Mouse (Mus musculus): ENCODE measurements at regions not wholly inside any gene's neighbourhood (a gene's known extent, or its start where the extent isn't known, plus 50 kb on each side); places are given as distances from the start of the nearest gene placed in this dataset.

DNA sequence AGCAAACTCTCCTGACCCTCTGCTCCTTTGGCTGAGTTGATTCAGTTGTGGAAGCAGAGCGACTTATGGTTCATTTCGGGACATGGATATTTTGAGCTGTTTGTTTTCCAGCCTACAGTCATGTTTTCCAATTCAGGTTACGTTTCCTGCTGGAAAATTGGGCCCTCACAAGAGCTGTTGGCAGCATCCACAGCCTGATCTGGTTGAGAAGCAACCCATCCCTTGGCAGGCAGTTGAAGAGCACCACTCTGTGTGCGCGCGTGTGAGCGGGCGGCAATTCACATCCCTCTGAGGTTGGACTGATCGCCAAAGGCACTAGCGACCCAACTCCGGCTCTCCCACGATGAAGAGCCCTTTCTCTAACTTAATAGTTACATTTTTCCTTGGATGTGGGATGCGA, 457.1 kb downstream of the Tmem38b start:
- Histone ChIP-seq H3K4me1 (ENCODE audit: control insufficient read depth, insufficient read depth, low read length) (no peaks in the 10 kb centered on the region), H3K27me3 (replicated peaks; ENCODE audit: control insufficient read depth, insufficient read depth, low read length) (no peaks in the 10 kb centered on the region), H3K36me3 (ENCODE audit: control insufficient read depth, insufficient read depth, low read length) (no peaks in the 10 kb centered on the region), H3K4me3 (ENCODE audit: insufficient read depth, low read depth, low read length) (no peak overlapping the region), H3K27ac (ENCODE audit: insufficient read depth, low read depth, low read length) (no peak overlapping the region)
- 93% methylated on average over 13 of the region's 13 CpGs for WGBS
- no peak for DNase-seq
- TF ChIP-seq POLR2A (IDR thresholded peaks at IDR 0.05; ENCODE audit: low read depth, low read length) (no peak), CTCF (conservative IDR thresholded peaks at IDR 0.05; ENCODE audit: insufficient read depth, insufficient read length, low read depth, low read length) (no peak)

DNA sequence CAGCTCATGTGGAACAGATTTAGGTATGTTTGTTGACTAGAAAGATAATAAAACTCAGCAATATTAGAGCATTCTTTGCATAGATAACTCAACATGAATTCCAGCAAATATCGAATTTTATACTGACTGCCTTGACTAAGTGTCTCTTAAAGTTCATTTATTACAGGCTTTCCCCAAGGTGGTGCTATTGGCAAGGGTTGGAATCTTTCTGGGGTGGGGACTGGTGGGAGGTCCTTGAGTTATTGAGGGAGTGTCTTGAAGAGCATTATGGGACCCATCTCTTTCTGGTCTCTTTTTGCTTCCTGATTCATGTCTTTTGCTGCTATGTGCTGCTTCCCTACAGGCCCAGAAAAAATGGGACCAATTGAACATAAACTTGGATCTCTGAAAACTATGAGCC, 488.0 kb downstream of the Tmem38b start:
- TF ChIP-seq CTCF (conservative IDR thresholded peaks at IDR 0.05; ENCODE audit: insufficient read depth, insufficient read length, low read depth, low read length), result no peak
- no peak for TF ChIP-seq POLR2A (IDR thresholded peaks at IDR 0.05; ENCODE audit: low read depth, low read length)
- Histone ChIP-seq H3K4me3 (ENCODE audit: insufficient read depth, low read depth, low read length) (no peak overlapping the region), H3K27ac (ENCODE audit: insufficient read depth, low read depth, low read length) (no peak overlapping the region), H3K36me3 (ENCODE audit: control insufficient read depth, insufficient read depth, low read length) (no peaks in the 10 kb centered on the region), H3K4me1 (ENCODE audit: control insufficient read depth, insufficient read depth, low read length) (no peaks in the 10 kb centered on the region), H3K27me3 (replicated peaks; ENCODE audit: control insufficient read depth, insufficient read depth, low read length) (no peaks in the 10 kb centered on the region)
- 70% methylated on average over 1 of the region's 1 CpGs for WGBS
- DNase-seq, result no peak

DNA sequence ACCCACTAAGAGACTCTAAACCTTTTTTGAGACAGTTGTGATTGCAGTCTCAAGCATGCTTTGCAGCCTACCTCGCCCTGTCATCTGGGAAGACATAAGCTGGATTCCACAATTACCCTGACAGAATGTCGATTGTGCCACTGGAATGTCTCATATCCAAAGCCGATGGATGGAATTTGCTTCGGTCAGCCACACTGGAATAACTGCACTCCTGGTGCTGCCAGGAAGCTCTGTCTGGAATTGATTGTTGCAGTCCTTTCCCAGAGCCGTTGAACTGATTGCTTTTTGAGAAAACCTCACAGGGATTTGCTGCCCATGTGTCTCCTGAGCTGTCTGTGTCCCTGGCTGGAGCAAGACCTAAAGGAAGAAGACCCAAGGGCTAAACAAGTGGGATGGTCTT, 499.0 kb downstream of the Tmem38b start:
- Histone ChIP-seq H3K4me3 (ENCODE audit: insufficient read depth, low read depth, low read length) (no peak overlapping the region), H3K36me3 (ENCODE audit: control insufficient read depth, insufficient read depth, low read length) (no peaks in the 10 kb centered on the region), H3K27me3 (replicated peaks; ENCODE audit: control insufficient read depth, insufficient read depth, low read length) (no peaks in the 10 kb centered on the region; the same call in 1 of the 2 replicates), H3K27ac (ENCODE audit: insufficient read depth, low read depth, low read length) (no peak overlapping the region), H3K4me1 (ENCODE audit: control insufficient read depth, insufficient read depth, low read length) (no peaks in the 10 kb centered on the region)
- DNase-seq, result no peak
- no peak for TF ChIP-seq CTCF (conservative IDR thresholded peaks at IDR 0.05; ENCODE audit: insufficient read depth, insufficient read length, low read depth, low read length)
- TF ChIP-seq POLR2A (IDR thresholded peaks at IDR 0.05; ENCODE audit: low read depth, low read length), result no peak
- WGBS, result 72% methylated on average over 5 of the region's 5 CpGs

DNA sequence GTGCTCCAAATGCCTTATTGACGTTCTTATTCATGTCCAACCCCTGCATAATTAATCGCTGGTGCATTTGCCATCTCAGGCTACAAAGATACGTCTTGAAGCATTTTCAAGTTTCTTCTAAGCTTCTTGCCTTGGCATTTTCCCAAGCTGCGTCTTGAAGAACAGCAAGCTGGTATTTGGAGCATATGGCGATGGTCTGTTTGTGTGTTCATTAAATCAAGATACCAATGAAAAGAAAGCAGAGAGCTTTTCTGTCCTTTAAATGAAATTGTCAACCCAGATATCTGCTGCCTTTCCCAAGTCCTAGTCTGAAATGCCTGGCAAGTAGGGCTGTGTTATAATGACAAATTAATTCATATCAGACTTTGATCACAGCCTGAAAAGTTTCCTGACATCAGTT, 502.4 kb downstream of the Tmem38b start:
- WGBS, result 77% methylated on average over 5 of the region's 5 CpGs
- Histone ChIP-seq H3K4me1 (ENCODE audit: control insufficient read depth, insufficient read depth, low read length) (no peaks in the 10 kb centered on the region), H3K4me3 (ENCODE audit: insufficient read depth, low read depth, low read length) (no peak overlapping the region), H3K27ac (ENCODE audit: insufficient read depth, low read depth, low read length) (no peak overlapping the region), H3K36me3 (ENCODE audit: control insufficient read depth, insufficient read depth, low read length) (no peaks in the 10 kb centered on the region), H3K27me3 (replicated peaks; ENCODE audit: control insufficient read depth, insufficient read depth, low read length) (no peaks in the 10 kb centered on the region; the same call in 1 of the 2 replicates)
- no peak for DNase-seq
- TF ChIP-seq POLR2A (IDR thresholded peaks at IDR 0.05; ENCODE audit: low read depth, low read length), result no peak
- no peak for TF ChIP-seq CTCF (conservative IDR thresholded peaks at IDR 0.05; ENCODE audit: insufficient read depth, insufficient read length, low read depth, low read length)

DNA sequence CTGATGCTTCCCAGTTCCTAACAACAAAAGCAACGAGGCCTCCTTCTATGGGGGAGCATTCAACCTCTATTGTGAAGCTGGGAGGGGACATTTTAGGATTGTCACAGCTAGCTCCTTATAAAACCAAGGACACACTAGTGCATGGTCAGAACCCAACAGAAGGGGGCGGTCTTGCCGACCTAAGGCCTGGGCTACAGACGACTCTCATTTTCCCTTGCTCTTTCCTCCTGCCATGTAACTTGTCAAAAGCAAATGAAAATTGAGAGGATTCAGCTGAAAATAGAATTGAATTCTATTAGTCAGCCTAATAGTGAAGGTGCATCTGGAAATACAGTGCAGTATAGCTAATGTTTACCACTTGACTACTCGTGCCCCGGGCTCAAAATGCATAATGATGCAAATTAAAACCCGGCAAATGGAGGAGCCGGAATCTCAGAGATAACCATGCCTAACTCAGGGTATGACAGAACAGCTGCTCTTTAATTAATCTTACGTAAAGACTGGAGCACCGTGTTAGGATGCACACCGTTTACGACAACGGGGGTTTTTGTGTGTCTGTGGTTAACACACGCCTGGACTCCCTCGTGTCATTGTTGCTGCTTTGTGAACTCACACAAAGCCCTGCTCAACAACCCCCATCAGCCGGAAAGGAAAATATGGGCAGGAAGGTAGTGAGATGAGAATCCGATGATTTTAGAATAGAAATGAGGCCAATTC, 503.0 kb downstream of the Tmem38b start:
- WGBS, result 74% methylated on average over 17 of the region's 17 CpGs
- no peak for DNase-seq
- no peak overlapping the region for H3K27ac ChIP-seq (ENCODE audit: insufficient read depth, low read depth, low read length)
- H3K4me1 ChIP-seq (ENCODE audit: control insufficient read depth, insufficient read depth, low read length), result no peaks in the 10 kb centered on the region
- TF ChIP-seq POLR2A (IDR thresholded peaks at IDR 0.05; ENCODE audit: low read depth, low read length) (no peak), CTCF (conservative IDR thresholded peaks at IDR 0.05; ENCODE audit: insufficient read depth, insufficient read length, low read depth, low read length) (0 out of 2 replicates have a peak, but pooled peaks have one; percentile 17)
- no peak overlapping the region for H3K4me3 ChIP-seq (ENCODE audit: insufficient read depth, low read depth, low read length)
- no peaks in the 10 kb centered on the region for H3K36me3 ChIP-seq (ENCODE audit: control insufficient read depth, insufficient read depth, low read length)
- H3K27me3 ChIP-seq (replicated peaks; ENCODE audit: control insufficient read depth, insufficient read depth, low read length), result no peaks in the 10 kb centered on the region; the same call in 1 of the 2 replicates

DNA sequence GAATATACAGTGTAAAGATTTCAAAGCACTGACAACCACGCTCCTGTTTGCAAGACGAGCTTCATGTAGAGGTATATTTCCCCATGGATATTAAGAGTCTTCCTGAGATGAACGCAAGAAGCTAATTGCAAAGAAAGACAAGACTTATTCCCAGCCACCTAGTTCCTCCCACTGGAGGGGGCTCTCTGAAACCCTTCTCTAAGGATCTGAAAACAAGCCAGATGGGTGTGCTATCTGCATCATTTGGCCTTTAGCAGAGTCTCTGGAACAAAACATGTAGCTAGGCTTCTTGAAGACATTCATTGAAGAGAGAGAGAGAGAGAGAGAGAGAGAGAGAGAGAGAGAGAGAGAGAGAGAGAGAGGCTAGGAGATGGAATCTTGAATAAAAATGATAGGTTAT, 504.8 kb downstream of the Tmem38b start:
- Histone ChIP-seq H3K36me3 (ENCODE audit: control insufficient read depth, insufficient read depth, low read length) (no peaks in the 10 kb centered on the region), H3K4me1 (ENCODE audit: control insufficient read depth, insufficient read depth, low read length) (no peaks in the 10 kb centered on the region), H3K27me3 (replicated peaks; ENCODE audit: control insufficient read depth, insufficient read depth, low read length) (no peaks in the 10 kb centered on the region; the same call in 1 of the 2 replicates), H3K4me3 (ENCODE audit: insufficient read depth, low read depth, low read length) (no peak overlapping the region), H3K27ac (ENCODE audit: insufficient read depth, low read depth, low read length) (no peak overlapping the region)
- WGBS, result 59% methylated on average over 3 of the region's 3 CpGs
- DNase-seq, result no peak
- TF ChIP-seq CTCF (conservative IDR thresholded peaks at IDR 0.05; ENCODE audit: insufficient read depth, insufficient read length, low read depth, low read length) (no peak), POLR2A (IDR thresholded peaks at IDR 0.05; ENCODE audit: low read depth, low read length) (no peak)

DNA sequence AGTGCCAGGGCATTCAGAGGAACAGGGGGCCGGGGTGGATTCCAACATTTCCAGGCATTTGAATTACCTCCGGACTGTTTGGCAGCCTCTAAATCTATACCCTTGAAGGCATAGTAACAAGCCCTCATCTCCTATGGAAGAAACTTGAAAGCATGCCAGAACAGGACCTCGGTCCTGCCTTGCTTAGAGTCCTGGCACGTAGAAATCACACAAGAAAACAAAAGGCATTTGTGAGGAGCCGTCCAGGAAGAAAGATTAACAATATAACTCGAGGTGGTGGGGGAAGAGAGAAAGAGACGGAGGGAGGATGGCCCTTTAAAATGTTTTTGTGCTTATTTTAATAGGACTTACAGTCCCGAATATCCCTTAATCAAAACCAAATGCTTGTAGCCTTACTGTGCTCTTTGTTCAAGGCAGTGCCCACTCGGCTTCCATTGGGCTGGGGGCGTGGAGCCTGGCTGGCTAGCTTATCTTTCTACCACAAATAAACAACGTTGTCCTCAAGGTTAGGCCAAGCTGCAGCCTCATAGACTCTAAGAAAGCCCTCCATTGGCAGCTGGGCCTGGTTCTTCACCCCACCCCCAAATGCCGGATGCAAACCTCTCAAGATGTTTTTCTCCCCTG, 505.9 kb downstream of the Tmem38b start:
- TF ChIP-seq POLR2A (IDR thresholded peaks at IDR 0.05; ENCODE audit: low read depth, low read length) (no peak), CTCF (conservative IDR thresholded peaks at IDR 0.05; ENCODE audit: insufficient read depth, insufficient read length, low read depth, low read length) (no peak)
- no peak overlapping the region for H3K4me3 ChIP-seq (ENCODE audit: insufficient read depth, low read depth, low read length)
- no peak for DNase-seq
- no peaks in the 10 kb centered on the region for H3K4me1 ChIP-seq (ENCODE audit: control insufficient read depth, insufficient read depth, low read length)
- 62% methylated on average over 12 of the region's 12 CpGs for WGBS
- H3K27ac ChIP-seq (ENCODE audit: insufficient read depth, low read depth, low read length), result no peak overlapping the region
- H3K36me3 ChIP-seq (ENCODE audit: control insufficient read depth, insufficient read depth, low read length), result no peaks in the 10 kb centered on the region
- no peaks in the 10 kb centered on the region; the same call in 1 of the 2 replicates for H3K27me3 ChIP-seq (replicated peaks; ENCODE audit: control insufficient read depth, insufficient read depth, low read length)

Measured in kidney, adult 2 months (tissue).